Mouse (Mus musculus): ENCODE results near the gene Vav2.

Gene Vav2

DNA sequence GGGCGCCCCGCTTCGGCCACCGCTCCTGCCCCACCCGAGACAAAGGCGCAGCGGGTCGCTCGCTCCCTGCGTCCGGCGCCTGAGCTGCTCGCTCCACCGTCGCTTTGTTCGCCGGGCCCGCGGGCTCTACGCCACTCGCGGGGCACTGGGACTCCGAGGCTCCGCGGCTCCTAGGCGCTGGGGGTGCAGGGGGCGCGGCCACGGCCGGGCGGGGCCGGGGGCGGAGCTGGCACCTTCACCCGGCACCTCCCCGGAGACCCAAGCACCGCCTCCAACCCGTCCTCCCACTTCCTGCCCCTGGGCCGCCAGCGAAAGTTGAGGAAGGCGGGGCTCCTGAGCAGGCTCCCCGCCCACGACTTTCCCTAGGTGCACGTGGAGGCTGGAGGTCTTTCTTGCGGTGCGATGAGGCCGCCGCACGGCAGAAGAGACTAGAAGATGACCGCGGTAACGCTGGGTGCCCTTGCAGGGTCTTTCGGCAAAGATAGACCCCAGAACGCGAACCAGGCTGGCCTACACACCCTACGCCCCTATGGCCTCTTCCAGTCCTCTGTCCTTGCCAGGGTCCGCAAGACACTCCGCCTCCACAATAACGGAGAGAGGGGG lies at the start of gene Vav2:
Vav2 (minus strand) TSS at position 179 of the 603 bp plus-strand sequence.
- peak; percentile 95 for DNase-seq

DNA sequence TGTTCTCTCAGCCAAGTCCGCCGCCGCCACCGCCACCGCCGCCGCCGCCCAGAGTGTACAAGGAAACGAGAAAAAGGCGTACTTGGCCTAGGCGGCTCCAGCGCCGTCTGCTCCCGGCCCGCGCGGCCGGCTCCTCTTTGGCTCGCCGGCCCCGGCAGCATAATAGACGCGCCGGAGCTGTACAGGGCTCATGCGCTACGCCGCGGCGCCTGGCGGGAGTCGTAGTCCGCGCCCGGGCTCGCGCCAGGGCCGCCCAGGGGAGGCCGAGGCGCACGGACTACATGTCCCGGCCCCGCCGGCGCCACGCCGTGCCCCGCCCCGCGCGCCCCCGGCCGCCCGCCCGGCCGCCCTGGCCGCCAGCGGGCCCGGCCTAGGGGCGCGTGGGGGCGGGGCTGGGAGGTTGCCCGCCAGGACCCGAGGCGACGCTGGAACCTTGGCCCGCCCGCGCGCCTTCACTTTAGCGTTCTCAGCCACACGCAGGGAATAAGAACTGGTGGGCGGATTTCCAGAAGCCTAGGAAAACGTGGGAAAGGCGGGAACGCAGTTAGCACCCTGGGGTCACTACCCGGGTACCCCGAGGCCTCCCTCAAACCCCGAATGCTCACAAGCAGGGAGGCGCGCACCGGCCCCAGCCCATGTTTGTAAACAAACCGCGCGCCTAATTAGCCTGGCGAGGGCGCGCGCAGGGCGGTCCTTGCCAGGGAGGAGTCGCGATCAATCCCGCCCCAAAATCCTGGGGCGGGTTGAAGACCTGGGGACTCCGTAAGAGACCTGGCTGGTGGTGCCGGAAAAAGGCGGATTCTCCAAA lies 48.9 kb upstream of the Vav2 start:
- peak; percentile 96 for DNase-seq

DNA sequence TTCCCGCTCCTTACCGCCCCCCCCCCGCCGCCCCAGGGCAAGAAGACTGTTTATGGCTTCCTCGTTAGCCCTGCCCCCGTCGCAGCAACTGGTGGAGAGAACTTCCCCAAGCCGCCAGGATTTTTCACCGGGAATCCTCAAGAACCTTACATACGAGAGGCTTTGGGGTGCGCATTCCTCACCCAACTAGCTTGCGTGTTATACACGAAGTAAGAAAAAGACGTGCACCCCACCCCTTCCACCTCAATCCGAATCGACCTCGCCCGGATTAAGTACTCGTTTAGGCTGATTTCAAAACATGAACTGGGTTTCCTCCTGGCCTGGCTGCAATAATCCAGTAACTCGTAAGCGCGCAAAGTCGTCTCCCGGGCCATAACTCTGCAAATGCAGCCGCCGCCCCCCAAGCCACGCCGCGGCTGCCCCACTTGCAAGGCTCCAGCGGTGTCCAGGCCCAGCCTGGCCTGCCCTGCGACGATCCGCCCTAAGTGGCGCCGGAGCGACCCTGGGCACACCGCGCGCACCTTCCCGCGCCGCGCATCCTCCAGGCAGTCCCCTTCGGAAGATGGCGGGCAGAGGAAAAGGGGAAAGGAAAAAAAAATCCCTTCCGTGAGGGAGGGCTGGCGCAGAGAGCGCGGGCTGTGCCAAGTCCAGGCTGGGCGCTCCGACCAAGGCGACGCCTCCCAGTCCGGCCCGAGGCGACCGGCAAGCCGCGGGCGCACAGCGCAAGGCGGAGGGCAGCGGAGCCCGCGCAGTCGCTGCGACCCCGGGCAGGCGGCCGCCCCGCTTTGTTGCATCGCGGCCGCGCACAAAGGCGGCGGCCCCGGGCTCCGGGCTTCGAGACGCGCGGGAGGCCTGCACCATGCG lies 48.0 kb upstream of the Vav2 start:
- peak; percentile 34 for DNase-seq

DNA sequence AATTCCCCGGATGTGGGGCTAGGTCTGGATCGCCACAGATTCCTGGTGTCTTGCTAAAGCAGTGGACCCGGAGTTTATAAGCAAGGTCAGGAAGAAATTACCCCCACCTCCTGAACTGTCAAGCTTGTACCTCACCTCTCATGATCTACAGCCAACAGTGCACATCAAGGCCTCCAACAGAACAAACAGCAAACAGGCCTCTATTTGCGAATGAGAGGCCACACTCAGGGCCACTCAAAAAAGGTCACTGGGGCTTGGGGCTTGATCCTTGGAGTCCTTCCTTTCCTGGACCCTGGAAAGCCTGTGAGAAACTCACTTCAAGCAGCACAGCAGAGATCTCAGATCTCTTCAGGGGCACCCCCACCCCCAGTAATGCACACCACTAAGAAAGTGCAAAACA lies 47.1 kb upstream of the Vav2 start:
- no peak for DNase-seq

DNA sequence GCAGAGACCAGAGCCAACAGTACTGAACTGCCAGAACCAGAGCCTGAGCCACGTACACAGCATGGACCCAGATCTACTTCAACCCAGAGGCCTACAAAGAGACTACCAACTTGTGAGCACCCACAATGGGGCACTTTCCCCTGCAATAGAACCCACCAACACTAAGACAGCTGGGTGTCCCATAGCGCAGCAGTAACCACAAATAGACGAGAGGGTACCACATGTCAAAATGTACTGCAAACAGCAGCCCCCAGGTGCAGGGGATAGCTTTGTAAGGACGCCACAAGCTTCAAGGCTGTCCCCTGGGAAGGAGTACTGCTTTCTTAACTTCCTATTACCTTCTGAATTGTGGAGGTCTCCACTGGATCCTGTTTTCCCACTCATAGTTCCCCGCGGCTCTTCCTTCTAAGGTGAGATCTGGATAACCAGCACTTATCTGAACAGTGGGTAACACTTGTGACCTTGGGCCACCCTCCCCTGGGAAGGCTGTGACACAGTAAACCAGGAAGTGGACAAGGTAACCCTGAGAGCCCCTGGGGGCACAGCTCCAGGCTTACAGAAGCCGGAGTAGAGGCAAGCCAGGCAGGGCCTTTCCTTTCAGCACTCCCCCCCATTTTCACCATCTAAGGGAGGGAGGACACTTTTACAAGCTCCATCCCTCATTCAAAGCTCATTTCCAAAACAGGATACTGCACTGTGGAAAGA lies 46.4 kb upstream of the Vav2 start:
- no peak for DNase-seq

DNA sequence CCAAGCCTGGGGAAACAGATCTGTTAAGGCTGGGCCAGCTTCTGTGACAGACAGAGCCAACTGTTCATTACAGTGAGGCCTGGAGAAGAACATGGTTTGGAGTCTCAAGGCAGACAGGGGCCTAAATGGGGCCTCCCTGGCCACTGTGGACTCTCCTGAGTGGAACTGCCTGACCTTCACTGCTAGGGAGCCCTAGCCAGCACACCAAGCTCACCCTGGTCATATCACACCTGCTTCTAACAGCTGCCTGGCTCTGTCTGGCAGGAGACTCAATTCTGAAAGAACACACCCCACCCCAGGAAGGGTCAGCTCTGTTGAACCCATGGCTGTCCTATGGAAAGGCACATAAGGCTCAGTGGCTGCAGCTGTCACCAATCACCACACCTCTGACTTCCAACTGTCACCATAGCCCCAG lies 44.3 kb upstream of the Vav2 start:
- DNase-seq, result no peak

DNA sequence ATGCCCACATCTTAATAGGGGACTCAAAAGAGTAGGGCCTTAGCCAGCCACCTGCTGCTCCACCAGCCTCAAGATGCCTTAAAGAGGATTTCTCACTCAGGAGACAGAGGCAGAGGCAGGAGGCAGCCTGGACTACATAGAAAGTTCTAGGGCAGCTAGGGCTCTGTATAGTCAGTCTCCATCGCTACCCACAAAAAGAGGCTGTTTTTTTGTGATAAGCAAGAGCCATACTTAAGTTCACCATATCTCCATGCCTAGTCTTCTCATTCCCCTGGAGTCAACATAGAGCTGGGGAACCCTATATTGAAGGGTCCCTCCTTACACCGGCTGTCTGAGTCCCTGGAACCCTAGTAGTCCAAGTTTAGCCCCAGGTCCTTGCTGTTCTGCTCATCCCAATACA lies 43.7 kb upstream of the Vav2 start:
- DNase-seq, result no peak

DNA sequence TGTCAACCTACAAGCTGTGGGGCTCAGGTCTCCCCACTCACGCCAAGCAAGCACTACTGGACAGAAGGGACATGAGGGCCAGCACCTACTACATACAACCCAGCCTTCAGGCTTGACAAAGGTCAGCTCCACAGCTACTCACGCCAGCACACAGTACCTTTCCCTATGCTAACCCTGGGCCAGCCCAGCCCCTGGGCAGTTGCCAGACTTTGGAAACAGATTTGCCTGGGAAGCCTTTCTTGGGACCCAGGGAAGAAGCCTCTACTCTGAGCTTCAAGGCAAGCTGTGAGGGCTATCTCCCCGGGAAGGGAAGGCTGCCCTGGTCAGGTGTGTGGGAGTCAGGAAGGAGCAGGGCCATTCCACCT lies 43.1 kb upstream of the Vav2 start:
- no peak for DNase-seq

DNA sequence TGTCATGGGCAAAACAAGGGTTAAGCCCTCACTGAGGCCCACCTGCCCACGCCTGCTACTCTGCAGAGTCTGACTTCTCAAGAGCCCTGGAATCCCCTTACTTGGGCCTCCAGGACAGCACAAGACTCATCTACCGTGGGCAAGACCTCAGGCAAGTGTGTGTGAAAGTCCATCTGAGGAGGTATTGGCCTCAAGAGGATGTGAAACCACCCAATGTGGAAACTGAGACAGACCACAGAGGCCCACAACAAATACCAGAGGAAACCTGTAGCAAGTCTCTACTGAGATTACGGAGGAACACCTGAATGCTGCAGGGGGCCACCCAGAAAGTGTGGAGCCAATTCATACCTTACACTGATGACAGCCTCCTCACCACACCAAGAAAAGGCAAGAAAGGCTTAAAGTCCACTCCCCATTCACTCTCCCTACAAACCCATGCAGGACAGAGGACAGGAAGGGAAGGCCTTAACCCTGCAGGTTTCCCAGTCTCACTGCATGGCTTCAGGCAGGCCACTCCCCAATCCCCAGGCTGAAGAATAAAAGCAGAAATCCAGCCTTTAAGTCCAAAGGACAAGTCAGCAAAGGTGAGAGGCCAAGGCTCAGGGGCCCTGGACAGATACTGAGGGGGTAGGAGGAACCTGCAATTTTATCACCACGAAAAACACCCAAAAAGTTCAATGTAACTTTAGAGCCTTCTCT lies 42.6 kb upstream of the Vav2 start:
- DNase-seq, result peak; percentile 43

DNA sequence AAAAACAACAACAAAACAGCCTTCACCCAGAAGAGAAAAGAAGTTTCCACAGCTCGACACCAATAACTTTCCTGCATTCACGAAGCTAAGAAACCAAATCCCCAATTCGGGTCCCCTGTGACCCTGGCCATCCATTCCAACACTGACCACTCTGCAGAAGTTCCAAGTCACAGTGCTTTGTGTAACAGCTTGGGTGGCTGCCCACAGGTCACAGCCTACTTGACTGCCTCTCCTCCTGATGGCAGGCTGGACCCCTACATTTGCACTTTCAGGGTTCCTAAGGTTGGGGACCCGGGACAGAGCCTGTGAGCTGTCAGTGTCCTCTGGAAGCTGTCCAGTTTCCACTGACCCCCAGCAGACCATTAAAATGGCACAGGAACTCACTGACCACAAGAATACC lies 36.1 kb upstream of the Vav2 start:
- DNase-seq, result no peak

DNA sequence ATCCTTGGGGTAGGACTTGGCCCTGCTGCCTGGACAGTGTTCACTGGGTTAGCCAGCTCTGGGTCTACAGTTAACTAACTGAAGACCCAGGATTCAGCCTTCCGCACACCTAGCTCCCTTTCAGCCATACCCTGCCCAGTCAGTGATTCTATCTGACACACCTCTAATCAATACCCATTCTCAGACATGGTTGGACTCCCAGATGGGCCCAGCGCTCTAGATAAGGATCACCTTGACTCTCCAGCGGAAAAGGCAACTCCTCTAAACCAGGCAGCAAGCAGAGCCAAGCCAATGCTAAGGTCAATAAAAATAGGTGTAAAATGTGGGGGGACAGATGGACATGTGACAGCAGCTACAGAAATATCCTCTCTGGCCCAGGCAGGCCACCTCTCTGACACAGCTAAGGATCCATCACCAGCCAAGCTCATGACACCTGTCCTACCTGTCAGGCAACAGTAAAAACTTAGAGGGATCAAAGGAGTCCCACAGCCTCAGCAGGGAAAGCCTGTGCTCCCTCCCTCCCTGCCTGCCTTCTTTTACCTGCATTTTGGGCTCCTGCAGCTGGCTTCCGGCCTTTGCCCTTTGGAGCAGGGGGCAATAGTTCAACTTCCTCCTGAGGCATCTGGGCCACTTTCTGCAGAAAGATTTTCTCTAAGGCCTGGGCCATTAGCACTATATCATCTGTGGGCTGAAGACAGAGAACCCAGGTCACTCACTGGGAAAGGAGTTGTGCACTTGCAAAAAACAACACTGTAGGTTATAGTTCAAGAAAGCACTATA lies 35.2 kb upstream of the Vav2 start:
- DNase-seq, result no peak

DNA sequence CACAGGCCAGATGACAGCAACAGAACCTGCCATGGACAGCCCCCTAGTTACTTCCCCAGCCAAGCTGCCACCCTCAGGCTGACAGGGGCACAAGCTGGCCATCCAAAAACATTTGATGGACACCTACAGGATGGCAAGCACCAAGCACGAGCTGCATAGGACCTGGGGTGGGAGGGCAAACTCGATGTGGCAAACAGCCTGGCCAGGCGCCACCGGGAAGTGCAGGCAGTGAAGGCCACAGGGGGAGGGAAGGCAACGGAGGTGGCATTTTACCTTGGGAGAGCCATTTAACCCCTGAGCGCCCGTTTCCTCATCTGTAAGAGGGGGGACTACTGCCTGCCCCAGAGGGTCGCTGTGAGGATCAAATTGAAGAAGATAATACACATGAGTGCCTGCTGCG lies 33.8 kb upstream of the Vav2 start:
- no peak for DNase-seq

DNA sequence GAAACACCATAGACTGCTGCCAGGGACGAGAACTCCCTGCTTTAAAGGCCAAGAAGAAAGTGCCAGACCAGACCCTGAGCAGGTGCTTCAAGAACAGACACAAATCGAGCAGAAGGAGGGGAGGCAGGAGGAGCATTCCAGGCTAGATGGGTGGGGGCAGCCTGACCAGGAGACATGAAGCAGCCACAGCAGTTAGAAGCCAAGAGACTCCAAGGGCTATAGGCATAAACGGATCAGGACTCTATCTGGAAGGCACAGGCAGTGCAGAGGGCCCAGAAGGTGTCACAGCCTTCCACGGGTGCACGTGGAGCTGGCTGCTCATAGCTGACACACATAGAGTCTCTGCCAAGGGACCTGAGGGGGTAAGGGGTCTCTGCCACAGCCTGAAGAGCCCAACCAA lies 33.3 kb upstream of the Vav2 start:
- DNase-seq, result no peak

DNA sequence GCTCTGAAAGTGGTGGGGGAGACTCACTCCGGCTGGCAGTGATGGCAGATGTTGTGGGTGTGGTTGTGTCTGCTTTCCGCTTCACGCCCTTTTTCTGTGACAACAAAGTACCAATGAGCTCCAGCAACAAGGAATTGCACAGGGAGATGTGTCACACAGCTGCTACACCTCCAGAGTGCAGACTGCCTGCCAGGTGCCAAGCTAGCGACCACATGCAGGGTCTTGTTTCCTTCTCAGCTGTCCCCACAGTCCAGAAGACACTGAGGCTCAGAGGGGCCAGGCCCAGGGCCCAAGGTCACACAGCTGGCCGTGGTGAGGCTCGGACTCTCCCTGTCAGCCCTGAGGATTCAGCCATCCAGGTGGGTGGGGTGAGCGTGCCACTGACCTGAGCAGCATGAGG lies 32.9 kb upstream of the Vav2 start:
- DNase-seq, result no peak

DNA sequence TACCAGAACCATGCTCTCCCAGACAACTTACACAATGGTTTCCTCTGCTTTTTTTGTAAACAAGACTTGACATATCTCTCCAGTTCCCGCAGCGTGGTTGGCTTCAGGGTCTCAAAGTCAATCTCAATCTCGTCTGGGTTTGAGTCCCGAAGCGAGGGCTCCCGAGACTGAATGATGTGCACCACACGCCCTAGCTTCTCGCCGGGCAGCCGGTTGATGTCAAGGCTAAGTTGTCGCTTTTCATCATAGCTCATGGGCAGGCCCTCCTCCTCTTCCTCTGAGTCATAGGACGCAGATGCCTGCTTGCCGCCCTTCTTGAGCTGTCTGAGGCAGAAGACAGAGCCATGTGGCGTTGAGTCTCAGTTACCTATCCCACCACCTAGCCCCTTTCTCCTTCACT lies 23.4 kb upstream of the Vav2 start:
- no peak for DNase-seq

DNA sequence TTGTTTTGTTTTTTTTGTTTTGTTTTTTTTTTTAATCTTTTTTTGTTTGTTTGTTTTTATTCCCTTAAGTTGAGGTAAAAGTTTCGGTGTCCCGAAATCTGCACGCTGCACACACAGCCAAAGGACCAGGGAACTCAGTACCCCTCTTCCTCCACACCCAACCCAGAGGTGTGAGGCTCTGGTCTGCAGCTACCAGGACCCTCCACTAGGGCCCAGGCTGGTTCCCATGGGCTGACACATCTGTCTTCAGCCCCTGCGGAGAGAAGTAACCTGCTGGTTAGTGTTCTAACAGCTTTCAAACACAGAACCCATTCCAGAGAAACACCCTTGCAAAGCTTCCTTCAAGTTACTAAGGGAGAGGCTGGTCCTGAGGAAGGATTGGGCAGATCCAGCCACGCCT lies 20.9 kb upstream of the Vav2 start:
- DNase-seq, result no peak

DNA sequence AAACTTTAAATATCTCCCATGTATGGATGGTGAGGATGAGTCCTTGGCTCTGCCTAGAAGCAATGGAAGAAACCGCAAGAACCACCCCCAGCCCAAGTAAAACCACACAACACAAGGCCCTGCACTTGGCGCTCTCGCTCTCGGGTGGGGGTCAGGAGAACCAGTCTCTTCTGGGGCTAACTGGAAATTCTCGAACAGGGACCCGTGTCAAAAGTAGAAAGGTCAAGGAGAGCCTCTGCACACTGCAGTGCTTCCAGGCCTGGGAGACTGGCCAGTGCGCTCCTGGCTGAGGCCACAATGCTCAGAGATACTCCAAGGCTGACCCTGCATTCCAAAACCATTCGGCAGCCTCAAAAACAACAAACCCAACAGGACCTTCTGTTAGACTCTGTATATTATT lies 20.0 kb upstream of the Vav2 start:
- no peak for DNase-seq

DNA sequence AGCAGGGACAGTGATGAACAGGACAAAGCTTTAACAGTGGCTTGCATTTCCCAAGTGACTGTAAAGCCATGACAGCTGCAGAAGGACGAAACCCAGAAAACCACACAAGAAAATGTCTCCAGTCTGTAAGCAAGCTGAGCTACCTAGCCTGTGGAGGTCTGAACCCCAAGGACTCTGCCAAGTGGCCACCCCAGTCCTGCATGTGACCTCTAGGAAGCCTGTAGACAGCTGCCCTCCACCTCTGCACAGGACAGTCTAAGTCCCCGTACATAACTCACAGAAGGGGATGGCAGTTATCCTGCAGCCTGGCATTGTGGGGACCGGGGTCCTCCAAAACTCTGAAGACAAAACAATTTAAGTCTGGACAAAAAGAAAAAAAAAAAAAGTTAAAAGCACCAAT lies 19.1 kb upstream of the Vav2 start:
- DNase-seq, result no peak

DNA sequence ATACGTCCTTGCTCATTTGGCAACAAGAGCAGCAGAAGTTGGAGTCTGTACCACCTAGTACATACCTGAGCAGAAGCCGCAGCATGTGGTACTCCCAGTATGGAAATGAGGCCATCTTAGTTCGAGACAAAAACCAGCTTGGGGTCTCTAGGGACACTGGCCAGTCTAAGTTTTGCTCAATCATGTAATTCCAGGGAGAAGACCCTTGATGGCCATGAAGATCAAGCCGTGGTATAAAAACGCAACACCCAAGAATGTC lies 16.5 kb upstream of the Vav2 start:
- no peak for DNase-seq

DNA sequence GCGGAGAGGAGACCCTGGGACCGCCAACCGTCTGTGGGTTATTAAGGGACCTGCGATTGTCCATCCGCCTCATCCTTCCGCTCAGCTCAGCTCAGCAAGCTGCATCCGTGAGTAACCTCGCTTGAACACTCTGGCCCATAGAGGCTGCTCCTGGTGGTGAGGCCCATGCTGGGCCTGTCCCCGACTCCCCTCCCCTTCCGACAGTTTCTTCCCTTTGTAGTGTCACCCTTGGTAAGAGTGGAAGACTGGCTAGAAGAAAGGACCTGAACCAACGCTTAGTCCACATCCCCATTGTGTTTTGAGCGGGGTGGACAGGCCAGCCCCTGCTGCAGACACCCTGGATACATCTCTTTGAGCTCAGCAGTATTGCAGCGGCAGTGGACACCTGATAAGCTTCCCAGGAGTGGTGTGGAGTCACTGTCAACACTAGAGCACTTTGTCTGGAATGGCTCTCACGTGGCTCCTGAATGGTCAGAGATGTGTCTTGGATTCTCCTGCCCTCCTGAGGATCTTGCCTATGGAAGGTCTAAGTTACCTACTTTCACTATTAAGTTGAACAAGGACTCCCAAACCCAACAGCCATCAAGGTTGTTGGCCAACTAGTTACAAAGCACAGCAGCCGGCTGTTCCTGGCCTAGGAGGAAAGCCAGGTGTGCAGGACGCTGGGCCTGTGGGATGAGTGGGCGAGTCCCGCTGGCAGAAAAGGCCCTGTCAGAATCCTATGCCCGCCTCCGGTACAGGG lies 16.0 kb upstream of the Vav2 start:
- DNase-seq, result no peak

Measured in lung, postnatal 36 days (tissue).